Mouse (Mus musculus): ENCODE data around the gene Lix1l. TPM values are rescaled to one million over a fixed set of nuclear protein-coding genes. Genes with fewer than 3 reads are reported as not detected.

The Lix1l gene
- total RNA-seq, 1 experiment = 4.6 TPM

DNA sequence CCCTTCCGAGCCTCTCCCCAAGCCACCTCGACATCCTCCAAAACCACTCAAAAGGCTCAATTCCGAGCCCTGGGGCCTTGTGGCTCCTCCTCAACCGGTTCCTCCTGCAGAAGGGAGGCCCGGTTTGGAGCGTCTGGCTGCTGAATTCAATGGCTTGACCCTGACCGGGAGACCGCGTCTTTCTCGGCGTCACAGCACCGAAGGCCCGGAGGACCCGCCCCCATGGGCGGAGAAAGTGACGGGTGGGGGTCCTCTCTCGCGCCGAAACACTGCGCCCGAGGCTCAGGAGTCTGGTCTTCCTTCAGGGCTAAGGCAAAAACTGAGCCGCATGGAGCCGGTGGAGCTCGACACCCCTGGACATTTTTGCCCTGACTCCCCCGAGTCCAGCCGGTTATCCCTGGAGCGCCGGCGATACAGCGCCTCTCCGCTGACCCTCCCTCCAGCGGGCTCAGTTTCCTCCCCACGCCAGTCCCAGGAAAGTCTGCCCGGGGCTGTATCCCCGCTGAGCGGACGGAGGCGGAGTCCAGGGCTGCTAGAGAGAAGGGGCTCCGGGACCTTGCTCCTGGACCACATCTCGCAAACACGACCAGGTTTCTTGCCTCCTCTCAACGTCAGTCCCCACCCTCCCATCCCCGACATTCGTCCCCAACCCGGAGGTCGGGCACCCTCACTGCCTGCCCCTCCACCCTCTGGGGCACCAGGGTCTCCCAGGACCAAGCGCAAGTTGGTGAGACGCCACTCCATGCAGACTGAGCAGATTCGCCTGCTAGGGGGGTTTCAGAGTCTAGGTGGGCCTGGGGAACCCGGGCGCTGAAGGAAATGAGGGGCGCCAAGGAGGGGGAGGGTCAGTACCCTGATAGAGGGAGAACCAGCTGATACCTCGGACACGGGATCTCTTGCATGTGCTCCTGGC is 2.5 kb upstream of the Lix1l start:
- Histone ChIP-seq H3K9ac (ENCODE audit: insufficient read depth, low read depth, low read length, poor library complexity, severe bottlenecking) (peak overlapping the region; percentile 56), H3K4me1 (ENCODE audit: control insufficient read depth in 2 of 2, insufficient read depth in 2 of 2, low read length in 2 of 2, poor library complexity in 1 of 2) (peaks cover 4 to 14% of the 10 kb centered on the region in 2 experiments), H3K36me3 (ENCODE audit: control insufficient read depth, insufficient read depth, low read length, poor library complexity, severe bottlenecking) (no peaks in the 10 kb centered on the region), H3K27ac (ENCODE audit: insufficient read depth, low read depth, low read length, poor library complexity, severe bottlenecking) (no peak overlapping the region), H3K9me3 (ENCODE audit: control insufficient read depth, insufficient read depth, low read depth, low read length) (no peaks in the 10 kb centered on the region), H3K4me3 (ENCODE audit: insufficient read depth in 1 of 2, low read depth in 1 of 2, low read length in 2 of 2, poor library complexity in 1 of 2, severe bottlenecking in 1 of 2) (peak overlapping the region; percentile 65 to 71)
- DNase-seq (ENCODE audit: low read depth, low spot score) = no peak
- TF ChIP-seq CHD2 (IDR thresholded peaks at IDR 0.05; ENCODE audit: low read depth, low read length) = no peak
- no peak for TF ChIP-seq HCFC1 (IDR thresholded peaks at IDR 0.05; ENCODE audit: borderline replicate concordance, insufficient read depth, low read length)
- no peak for TF ChIP-seq MAFK (IDR thresholded peaks at IDR 0.05; ENCODE audit: insufficient read depth, low read depth, low read length)
- no peak for TF ChIP-seq ZC3H11A (IDR thresholded peaks at IDR 0.05; ENCODE audit: borderline replicate concordance, low read depth, low read length)
- TF ChIP-seq ZNF384 (IDR thresholded peaks at IDR 0.05; ENCODE audit: low read depth, low read length) = no peak
- in situ Hi-C loops (cut with MboI; ENCODE audit: low sequenced_read_pairs in 2 of 2, unreplicated experiment in 2 of 2) = no loop called here

DNA sequence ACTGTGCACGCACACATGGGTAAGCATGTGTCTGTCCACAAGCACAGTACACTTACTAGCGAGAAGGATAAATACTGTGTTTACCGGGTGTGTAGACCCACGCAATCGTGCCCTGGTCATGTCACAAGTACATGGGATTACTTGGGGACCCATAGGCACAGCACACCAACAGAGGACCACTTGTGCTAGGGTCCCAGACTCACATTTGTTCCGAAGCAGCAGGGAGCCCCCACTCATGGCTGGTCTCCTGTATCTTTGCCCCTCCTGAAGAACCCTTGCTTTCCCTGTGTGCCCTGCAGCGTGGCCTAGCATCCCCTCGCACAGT is 1.9 kb upstream of the Lix1l start:
- TF ChIP-seq ZNF384 (IDR thresholded peaks at IDR 0.05; ENCODE audit: low read depth, low read length) = no peak
- no peak for TF ChIP-seq HCFC1 (IDR thresholded peaks at IDR 0.05; ENCODE audit: borderline replicate concordance, insufficient read depth, low read length)
- no peak for TF ChIP-seq MAFK (IDR thresholded peaks at IDR 0.05; ENCODE audit: insufficient read depth, low read depth, low read length)
- no peak for TF ChIP-seq CHD2 (IDR thresholded peaks at IDR 0.05; ENCODE audit: low read depth, low read length)
- no peak for TF ChIP-seq ZC3H11A (IDR thresholded peaks at IDR 0.05; ENCODE audit: borderline replicate concordance, low read depth, low read length)
- Histone ChIP-seq H3K4me1 (ENCODE audit: control insufficient read depth in 2 of 2, insufficient read depth in 2 of 2, low read length in 2 of 2, poor library complexity in 1 of 2) (peaks cover 4 to 14% of the 10 kb centered on the region in 2 experiments), H3K27ac (ENCODE audit: insufficient read depth, low read depth, low read length, poor library complexity, severe bottlenecking) (no peak overlapping the region), H3K9ac (ENCODE audit: insufficient read depth, low read depth, low read length, poor library complexity, severe bottlenecking) (no peak overlapping the region), H3K4me3 (ENCODE audit: insufficient read depth in 1 of 2, low read depth in 1 of 2, low read length in 2 of 2, poor library complexity in 1 of 2, severe bottlenecking in 1 of 2) (peak overlapping the region in 1 of 2 experiments; percentile 71; a peak in 1 of 4 replicates), H3K9me3 (ENCODE audit: control insufficient read depth, insufficient read depth, low read depth, low read length) (no peaks in the 10 kb centered on the region), H3K36me3 (ENCODE audit: control insufficient read depth, insufficient read depth, low read length, poor library complexity, severe bottlenecking) (no peaks in the 10 kb centered on the region)
- in situ Hi-C loops (cut with MboI; ENCODE audit: low sequenced_read_pairs in 2 of 2, unreplicated experiment in 2 of 2) = no loop called here
- no peak for DNase-seq (ENCODE audit: low read depth, low spot score)

DNA sequence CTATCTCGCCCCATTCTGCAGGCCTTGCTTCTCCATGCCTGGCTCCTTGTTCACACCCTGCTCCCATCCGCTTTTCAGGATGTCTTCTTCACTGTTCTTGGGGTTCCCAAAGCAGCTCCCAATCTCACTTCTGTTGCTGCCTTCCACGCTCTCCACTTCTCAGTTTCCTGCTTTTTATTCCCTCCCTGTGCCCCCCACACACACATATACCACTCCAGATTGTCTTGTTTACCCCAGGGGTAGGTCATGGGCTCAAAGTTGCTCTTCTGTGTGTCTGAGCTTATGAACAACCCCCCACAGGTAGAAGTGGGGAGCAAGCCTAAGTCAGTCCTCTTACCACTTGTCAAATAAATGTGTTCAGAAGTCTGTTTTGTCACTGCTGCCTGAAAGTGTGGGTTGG is 1.5 kb upstream of the Lix1l start:
- Histone ChIP-seq H3K9me3 (ENCODE audit: control insufficient read depth, insufficient read depth, low read depth, low read length) (no peaks in the 10 kb centered on the region), H3K4me1 (ENCODE audit: control insufficient read depth in 2 of 2, insufficient read depth in 2 of 2, low read length in 2 of 2, poor library complexity in 1 of 2) (peaks cover 4 to 14% of the 10 kb centered on the region in 2 experiments), H3K9ac (ENCODE audit: insufficient read depth, low read depth, low read length, poor library complexity, severe bottlenecking) (no peak overlapping the region), H3K27ac (ENCODE audit: insufficient read depth, low read depth, low read length, poor library complexity, severe bottlenecking) (no peak overlapping the region), H3K36me3 (ENCODE audit: control insufficient read depth, insufficient read depth, low read length, poor library complexity, severe bottlenecking) (no peaks in the 10 kb centered on the region), H3K4me3 (ENCODE audit: insufficient read depth in 1 of 2, low read depth in 1 of 2, low read length in 2 of 2, poor library complexity in 1 of 2, severe bottlenecking in 1 of 2) (no peak overlapping the region)
- DNase-seq (ENCODE audit: low read depth, low spot score) = no peak
- TF ChIP-seq ZNF384 (IDR thresholded peaks at IDR 0.05; ENCODE audit: low read depth, low read length) = no peak
- TF ChIP-seq CHD2 (IDR thresholded peaks at IDR 0.05; ENCODE audit: low read depth, low read length) = no peak
- no peak for TF ChIP-seq HCFC1 (IDR thresholded peaks at IDR 0.05; ENCODE audit: borderline replicate concordance, insufficient read depth, low read length)
- in situ Hi-C loops (cut with MboI; ENCODE audit: low sequenced_read_pairs in 2 of 2, unreplicated experiment in 2 of 2) = no loop called here

DNA sequence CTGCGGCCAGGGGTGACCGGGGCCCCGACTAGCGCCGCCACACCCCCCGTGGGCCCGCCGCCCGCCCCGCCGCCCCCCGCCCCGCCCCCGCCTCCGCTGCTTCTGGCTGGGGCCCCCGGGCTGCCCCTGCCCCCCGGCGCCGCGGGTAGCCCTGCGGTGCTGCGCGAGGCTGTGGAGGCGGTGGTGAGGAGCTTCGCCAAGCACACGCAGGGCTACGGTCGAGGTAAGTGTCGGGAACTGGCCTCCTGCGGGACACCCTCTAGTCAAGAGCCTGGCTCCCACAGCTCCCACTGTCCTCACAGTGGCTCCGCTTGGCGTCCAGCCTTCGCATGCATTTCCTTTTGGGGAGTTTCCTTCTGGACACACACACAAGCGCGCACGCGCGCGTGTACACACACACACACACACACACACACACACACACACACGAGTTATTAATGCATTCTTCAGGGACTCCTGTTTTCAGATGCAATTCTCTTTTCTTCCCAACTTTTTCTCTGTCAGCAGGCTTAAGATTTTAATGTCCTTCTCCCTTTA is 370 bp downstream of the Lix1l start:
- H3K4me1 ChIP-seq (ENCODE audit: control insufficient read depth in 2 of 2, insufficient read depth in 2 of 2, low read length in 2 of 2, poor library complexity in 1 of 2) = peaks cover 4 to 9% of the 10 kb centered on the region in 2 experiments; a peak in 3 of 4 replicates
- H3K4me3 ChIP-seq (ENCODE audit: insufficient read depth in 1 of 2, low read depth in 1 of 2, low read length in 2 of 2, poor library complexity in 1 of 2, severe bottlenecking in 1 of 2) = peak overlapping the region; percentile 68 to 82
- peak overlapping the region; percentile 70; the same call in 1 of the 2 replicates for H3K9ac ChIP-seq (ENCODE audit: insufficient read depth, low read depth, low read length, poor library complexity, severe bottlenecking)
- H3K36me3 ChIP-seq (ENCODE audit: control insufficient read depth, insufficient read depth, low read length, poor library complexity, severe bottlenecking) = no peaks in the 10 kb centered on the region
- in situ Hi-C loops (cut with MboI; ENCODE audit: low sequenced_read_pairs in 2 of 2, unreplicated experiment in 2 of 2) = no loop called here
- no peak for DNase-seq (ENCODE audit: low read depth, low spot score)
- no peak overlapping the region for H3K27ac ChIP-seq (ENCODE audit: insufficient read depth, low read depth, low read length, poor library complexity, severe bottlenecking)
- TF ChIP-seq HCFC1 (IDR thresholded peaks at IDR 0.05; ENCODE audit: borderline replicate concordance, insufficient read depth, low read length) (no peak), CHD2 (IDR thresholded peaks at IDR 0.05; ENCODE audit: low read depth, low read length) (no peak), ZC3H11A (IDR thresholded peaks at IDR 0.05; ENCODE audit: borderline replicate concordance, low read depth, low read length) (no peak), MAFK (IDR thresholded peaks at IDR 0.05; ENCODE audit: insufficient read depth, low read depth, low read length) (no peak), ZNF384 (IDR thresholded peaks at IDR 0.05; ENCODE audit: low read depth, low read length) (no peak)
- no peaks in the 10 kb centered on the region for H3K9me3 ChIP-seq (ENCODE audit: control insufficient read depth, insufficient read depth, low read depth, low read length)

Data from ES-E14 (cell line).